Mouse (Mus musculus) heart, adult 2 months (tissue): ENCODE measurements around the gene Ap4e1.

Experiments
- CTCF ChIP-seq: fragments of 200-600 bp; IDR thresholded peaks from 2 replicates; pipeline ENCODE4 v1.8.1; 2022; ENCODE audit warnings: antibody characterized with exemption, mild to moderate bottlenecking, moderate library complexity
- EP300 ChIP-seq: fragments of 200-500 bp; IDR thresholded peaks from 2 replicates; pipeline ENCODE4 v1.6.1; 2011; ENCODE audit warnings: low read depth, low read length, control low read depth; ENCODE audit not compliant: insufficient read depth
- POLR2A ChIP-seq: fragments of 200-500 bp; IDR thresholded peaks from 2 replicates; pipeline ENCODE4 v1.6.1; 2011; ENCODE audit warnings: mild to moderate bottlenecking, low read depth, low read length, control low read depth; ENCODE audit not compliant: insufficient read depth

- TF ChIP-seq CTCF: no peak
- TF ChIP-seq POLR2A: no peak
- TF ChIP-seq EP300: no peak
Measured at GRCm38 (mm10) chr2:126983221-126983620, 25.3 kb upstream of the Ap4e1 start.
